In the genomic region with DNA sequence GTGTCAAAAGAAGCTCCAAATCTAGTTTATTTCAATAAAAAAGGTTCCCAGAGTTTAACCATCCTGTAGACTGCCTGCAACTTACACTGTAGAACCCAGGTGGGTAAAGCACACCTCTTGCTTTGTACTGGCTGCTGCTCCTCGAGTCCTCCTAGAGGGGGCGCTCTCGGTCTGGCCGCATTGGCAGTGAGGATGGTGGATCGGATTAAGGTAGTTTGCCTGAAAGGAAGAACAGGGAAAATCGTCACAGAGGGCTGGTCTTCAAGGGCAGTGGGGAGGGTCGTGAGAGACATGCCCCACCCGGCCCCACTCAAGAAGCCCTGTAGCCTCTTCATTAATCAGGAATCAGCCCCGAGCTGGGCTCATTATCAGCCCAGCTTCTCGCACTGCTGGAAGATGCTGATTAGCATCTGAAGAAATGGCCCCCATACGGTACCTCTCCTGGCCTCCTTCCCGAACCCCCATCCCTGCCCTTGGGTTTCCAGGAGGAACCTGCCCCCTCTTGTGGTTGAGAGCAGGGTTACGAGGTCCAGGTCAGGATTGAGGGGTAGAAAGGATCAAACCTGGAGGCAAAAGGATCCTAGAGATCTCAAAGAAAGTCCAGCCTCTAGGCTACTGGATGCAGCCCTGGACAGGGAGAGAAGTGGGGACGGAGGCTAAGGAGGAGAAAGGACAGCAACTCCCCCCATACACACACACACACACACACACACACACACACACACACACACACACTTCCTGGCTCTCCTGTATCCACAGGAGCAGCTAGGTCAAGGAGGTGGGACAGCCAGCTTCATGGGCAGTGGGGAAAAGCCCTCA, we compare ENCODE assay signal across 10 mouse cellular contexts. TPM values are rescaled to one million over a fixed set of nuclear protein-coding genes. Genes with fewer than 3 reads are reported as not detected.
DNase-seq lines count a peak whose midpoint lies in the region; ATAC-seq and TF ChIP-seq lines count a peak whose summit lies in the region.
"Had no signal": no experiment of that assay in that cellular context is flagged by ENCODE, and none has a peak within 500 bp of the region (broad histone marks: within the 10 kb centered on the region; RNA-seq: fewer than 3 reads in every experiment).

No protein-coding gene starts in this region.

- H3K9me3 ChIP-seq in intestine, postnatal 0 days (ENCODE audit: control insufficient read depth), result no peaks in the 10 kb centered on the region
- no peaks in the 10 kb centered on the region for H3K9me3 ChIP-seq in intestine, embryonic 15.5 days
- no peaks in the 10 kb centered on the region for H3K9me3 ChIP-seq in forebrain, postnatal 0 days (ENCODE audit: low read length)
- no peaks in the 10 kb centered on the region for H3K9me3 ChIP-seq in midbrain, embryonic 16.5 days (replicated peaks; ENCODE audit: control insufficient read depth, low read length, poor library complexity, severe bottlenecking)

- peak; percentile 44 for DNase-seq in MN1 (ENCODE audit: low spot score)
- DNase-seq in forebrain, postnatal 0 days, result no peak
- DNase-seq in adrenal gland, postnatal 10 days, result no peak
- DNase-seq in ovary, postnatal 14 days (ENCODE audit: low spot score), result no peak
- no peak for DNase-seq in urinary bladder, adult 2 months (ENCODE audit: low spot score)
- DNase-seq: adrenal gland, adult 2 months; lung, postnatal 36 days had no signal

- peaks cover 43% of the 10 kb centered on the region for H3K27me3 ChIP-seq in intestine, postnatal 0 days (replicated peaks; ENCODE audit: control insufficient read depth, insufficient read depth, low read length)
- H3K27me3 ChIP-seq in intestine, embryonic 15.5 days (replicated peaks), result peaks cover 40% of the 10 kb centered on the region
- peaks cover 16% of the 10 kb centered on the region for H3K27me3 ChIP-seq in forebrain, postnatal 0 days (ENCODE audit: insufficient read depth, low read length)
- H3K27me3 ChIP-seq in midbrain, embryonic 16.5 days (ENCODE audit: control insufficient read depth, insufficient read depth, low read depth, low read length), result no peaks in the 10 kb centered on the region

- ATAC-seq in intestine, postnatal 0 days, result no peak
- no peak for ATAC-seq in intestine, embryonic 15.5 days
- no peak for ATAC-seq in forebrain, postnatal 0 days
- no peak for ATAC-seq in midbrain, embryonic 16.5 days

- no peaks in the 10 kb centered on the region for H3K36me3 ChIP-seq in intestine, postnatal 0 days (ENCODE audit: control insufficient read depth, insufficient read depth)
- no peaks in the 10 kb centered on the region for H3K36me3 ChIP-seq in intestine, embryonic 15.5 days
- H3K36me3 ChIP-seq in forebrain, postnatal 0 days (ENCODE audit: insufficient read depth), result no peaks in the 10 kb centered on the region
- H3K36me3 ChIP-seq in midbrain, embryonic 16.5 days (ENCODE audit: control insufficient read depth, insufficient read depth, low read length), result no peaks in the 10 kb centered on the region

- no peak overlapping the region for H3K27ac ChIP-seq in intestine, postnatal 0 days (ENCODE audit: low read depth, low read length)
- H3K27ac ChIP-seq in intestine, embryonic 15.5 days, result no peak overlapping the region
- no peak overlapping the region for H3K27ac ChIP-seq in forebrain, postnatal 0 days (ENCODE audit: low read depth, low read length)
- H3K27ac ChIP-seq in midbrain, embryonic 16.5 days (ENCODE audit: low read length), result peak overlapping the region; percentile 78

- no peak overlapping the region for H3K9ac ChIP-seq in intestine, postnatal 0 days (ENCODE audit: low read depth, low read length)
- H3K9ac ChIP-seq in intestine, embryonic 15.5 days, result no peak overlapping the region
- no peak overlapping the region for H3K9ac ChIP-seq in forebrain, postnatal 0 days
- no peak overlapping the region for H3K9ac ChIP-seq in midbrain, embryonic 16.5 days (ENCODE audit: low read depth, low read length)

- H3K4me3 ChIP-seq in intestine, postnatal 0 days (ENCODE audit: low read depth, low read length), result no peak overlapping the region
- no peak overlapping the region for H3K4me3 ChIP-seq in intestine, embryonic 15.5 days (replicated peaks)
- no peak overlapping the region for H3K4me3 ChIP-seq in forebrain, postnatal 0 days (ENCODE audit: low read depth, low read length)
- H3K4me3 ChIP-seq in midbrain, embryonic 16.5 days (ENCODE audit: low read depth, low read length), result no peak overlapping the region

- no peak overlapping the region for H3K4me2 ChIP-seq in intestine, postnatal 0 days (replicated peaks; ENCODE audit: low read depth)
- H3K4me2 ChIP-seq in intestine, embryonic 15.5 days (replicated peaks), result no peak overlapping the region
- no peak overlapping the region for H3K4me2 ChIP-seq in forebrain, postnatal 0 days (ENCODE audit: low read depth)
- peak overlapping the region; percentile 13; the same call in 1 of the 2 replicates for H3K4me2 ChIP-seq in midbrain, embryonic 16.5 days (ENCODE audit: low read length)

- WGBS in intestine, postnatal 0 days, result 24% methylated on average over 14 of the region's 14 CpGs
- WGBS in intestine, embryonic 15.5 days, result 18% methylated on average over 14 of the region's 14 CpGs
- WGBS in forebrain, postnatal 0 days, result 5% methylated on average over 14 of the region's 14 CpGs
- 11% methylated on average over 14 of the region's 14 CpGs for WGBS in midbrain, embryonic 16.5 days

- no peaks in the 10 kb centered on the region for H3K4me1 ChIP-seq in intestine, postnatal 0 days (replicated peaks; ENCODE audit: control insufficient read depth, insufficient read depth, low read length)
- peaks cover 20% of the 10 kb centered on the region for H3K4me1 ChIP-seq in intestine, embryonic 15.5 days (replicated peaks)
- H3K4me1 ChIP-seq in forebrain, postnatal 0 days (ENCODE audit: insufficient read depth), result peaks cover 3% of the 10 kb centered on the region
- peaks cover 28% of the 10 kb centered on the region for H3K4me1 ChIP-seq in midbrain, embryonic 16.5 days (ENCODE audit: control insufficient read depth, insufficient read depth, low read length)

- peak; percentile 61 for TF ChIP-seq CTCF in intestine, postnatal 0 days (IDR thresholded peaks at IDR 0.05; ENCODE audit: low read depth)
- peak; percentile 56 for TF ChIP-seq CTCF in forebrain, postnatal 0 days (IDR thresholded peaks at IDR 0.05; ENCODE audit: low read depth)

RNA-seq across cellular contexts. Expression of a gene that starts 6.7 kb away (rescaled TPM):
- 0.97 and 1.2 TPM in 2 replicates for polyA plus RNA-seq in intestine, postnatal 0 days (2015; fragmentation: Nextera tagmentation; extraction: Ambion mirVana)
- 2.6 and 2.7 TPM in 2 replicates for polyA plus RNA-seq in intestine, embryonic 15.5 days (2015; fragmentation: Nextera tagmentation; extraction: Ambion mirVana)
- total RNA-seq in forebrain, postnatal 0 days (2014; rRNA removed), result 21.2 and 21.4 TPM in 2 replicates
- 6.3 and 7.7 TPM in 2 replicates for polyA plus RNA-seq in forebrain, postnatal 0 days (2015; fragmentation: Nextera tagmentation; extraction: Ambion mirVana)
- polyA plus RNA-seq in midbrain, embryonic 16.5 days (2015; fragmentation: Nextera tagmentation; extraction: Ambion mirVana), result 45.4 and 54.8 TPM in 2 replicates
- 1 to 10 TPM; 2.5 to 3.3 TPM for total RNA-seq in adrenal gland, postnatal 10 days (2021)
- polyA plus RNA-seq in urinary bladder, adult 2 months (2012; rRNA removed), result 0.03 and 0.06 TPM in 2 replicates

RNA-seq across cellular contexts. Expression of a gene that starts 21.2 kb away (rescaled TPM):
- 121 and 124 TPM in 2 replicates for polyA plus RNA-seq in intestine, postnatal 0 days (2015; fragmentation: Nextera tagmentation; extraction: Ambion mirVana)
- 98.9 and 103 TPM in 2 replicates for polyA plus RNA-seq in intestine, embryonic 15.5 days (2015; fragmentation: Nextera tagmentation; extraction: Ambion mirVana)
- 57.3 and 68.3 TPM in 2 replicates for total RNA-seq in forebrain, postnatal 0 days (2014; rRNA removed)
- polyA plus RNA-seq in forebrain, postnatal 0 days (2015; fragmentation: Nextera tagmentation; extraction: Ambion mirVana), result 64.0 and 64.9 TPM in 2 replicates
- polyA plus RNA-seq in midbrain, embryonic 16.5 days (2015; fragmentation: Nextera tagmentation; extraction: Ambion mirVana), result 79.7 and 81.3 TPM in 2 replicates
- total RNA-seq in adrenal gland, postnatal 10 days (2021), result 10 to 100 TPM; 58.6 to 61.8 TPM
- 140 and 188 TPM in 2 replicates for polyA plus RNA-seq in urinary bladder, adult 2 months (2012; rRNA removed)

RNA-seq across cellular contexts. Expression of a gene that starts 22.2 kb away (rescaled TPM):
- polyA plus RNA-seq in intestine, postnatal 0 days (2015; fragmentation: Nextera tagmentation; extraction: Ambion mirVana), result 21.8 and 22.3 TPM in 2 replicates
- polyA plus RNA-seq in intestine, embryonic 15.5 days (2015; fragmentation: Nextera tagmentation; extraction: Ambion mirVana), result 35.9 and 36.9 TPM in 2 replicates
- total RNA-seq in forebrain, postnatal 0 days (2014; rRNA removed), result 65.9 and 80.4 TPM in 2 replicates
- 55.5 and 56.8 TPM in 2 replicates for polyA plus RNA-seq in forebrain, postnatal 0 days (2015; fragmentation: Nextera tagmentation; extraction: Ambion mirVana)
- polyA plus RNA-seq in midbrain, embryonic 16.5 days (2015; fragmentation: Nextera tagmentation; extraction: Ambion mirVana), result 34.8 and 37.5 TPM in 2 replicates
- 10 to 100 TPM; 36.9 to 43.6 TPM for total RNA-seq in adrenal gland, postnatal 10 days (2021)
- 65.0 and 69.4 TPM in 2 replicates for polyA plus RNA-seq in urinary bladder, adult 2 months (2012; rRNA removed)

RNA-seq across cellular contexts. Expression of a gene that starts 22.4 kb away (rescaled TPM):
- 1.3 and 1.6 TPM in 2 replicates for polyA plus RNA-seq in intestine, postnatal 0 days (2015; fragmentation: Nextera tagmentation; extraction: Ambion mirVana)
- 2.2 and 2.4 TPM in 2 replicates for polyA plus RNA-seq in intestine, embryonic 15.5 days (2015; fragmentation: Nextera tagmentation; extraction: Ambion mirVana)
- 54.8 and 58.0 TPM in 2 replicates for total RNA-seq in forebrain, postnatal 0 days (2014; rRNA removed)
- 61.2 and 70.8 TPM in 2 replicates for polyA plus RNA-seq in forebrain, postnatal 0 days (2015; fragmentation: Nextera tagmentation; extraction: Ambion mirVana)
- polyA plus RNA-seq in midbrain, embryonic 16.5 days (2015; fragmentation: Nextera tagmentation; extraction: Ambion mirVana), result 52.0 and 56.7 TPM in 2 replicates
- 1 to 10 TPM; 2.5 to 3.8 TPM for total RNA-seq in adrenal gland, postnatal 10 days (2021)
- 1.1 and 1.6 TPM in 2 replicates for polyA plus RNA-seq in urinary bladder, adult 2 months (2012; rRNA removed)

RNA-seq across cellular contexts. Expression of a gene that starts 49.3 kb away (rescaled TPM):
- polyA plus RNA-seq in intestine, postnatal 0 days (2015; fragmentation: Nextera tagmentation; extraction: Ambion mirVana), result 17.1 and 17.6 TPM in 2 replicates
- polyA plus RNA-seq in intestine, embryonic 15.5 days (2015; fragmentation: Nextera tagmentation; extraction: Ambion mirVana), result 70.3 and 70.5 TPM in 2 replicates
- total RNA-seq in forebrain, postnatal 0 days (2014; rRNA removed), result 28.4 and 43.7 TPM in 2 replicates
- 18.7 and 22.9 TPM in 2 replicates for polyA plus RNA-seq in forebrain, postnatal 0 days (2015; fragmentation: Nextera tagmentation; extraction: Ambion mirVana)
- polyA plus RNA-seq in midbrain, embryonic 16.5 days (2015; fragmentation: Nextera tagmentation; extraction: Ambion mirVana), result 23.1 and 24.2 TPM in 2 replicates
- 100 to 1,000 TPM in 1 of 2 experiments, 10 to 100 TPM in 1; 95.2 to 118 TPM for total RNA-seq in adrenal gland, postnatal 10 days (2021)
- polyA plus RNA-seq in urinary bladder, adult 2 months (2012; rRNA removed), result 30.0 and 30.7 TPM in 2 replicates
